20 mouse cellular contexts compared by ENCODE assay signal in genomic region chr9:119923462-119923861, GRCm38 (mm10). TPM values are rescaled to one million over a fixed set of nuclear protein-coding genes. Genes with fewer than 3 reads are reported as not detected.
"Had no signal": no experiment of that assay in that cellular context is flagged by ENCODE, and none has a peak within 500 bp of the region (broad histone marks: within the 10 kb centered on the region; RNA-seq: fewer than 3 reads in every experiment).

No protein-coding gene starts in this region.

- H3K27ac ChIP-seq: liver, embryonic 14.5 days; midbrain, embryonic 13.5 days; midbrain, embryonic 15.5 days; neural tube, embryonic 13.5 days; neural tube, embryonic 15.5 days had no signal

- DNase-seq: lung, adult 18-20 months; lung, embryonic 14.5 days; lung, postnatal 14 days; lung, postnatal 4 days; retina, postnatal 1 day; right cerebral cortex, adult 18-20 months; right cerebral cortex, postnatal 25 days; right cerebral cortex, postnatal 4 days; spleen, adult 18-20 months; thymus, adult 18-20 months; thymus, postnatal 25 days; thymus, postnatal 4 days had no signal

- H3K4me2 ChIP-seq: lung, embryonic 14.5 days; midbrain, embryonic 11.5 days; midbrain, embryonic 13.5 days; midbrain, embryonic 15.5 days; neural tube, embryonic 13.5 days; neural tube, embryonic 15.5 days had no signal

- H3K4me1 ChIP-seq: midbrain, embryonic 13.5 days; midbrain, embryonic 15.5 days; neural tube, embryonic 13.5 days; neural tube, embryonic 15.5 days had no signal

- ATAC-seq: midbrain, embryonic 13.5 days; midbrain, embryonic 15.5 days had no signal

- H3K9ac ChIP-seq: liver, embryonic 14.5 days; lung, embryonic 14.5 days; midbrain, embryonic 13.5 days; midbrain, embryonic 15.5 days; neural tube, embryonic 13.5 days; neural tube, embryonic 15.5 days had no signal

- H3K27me3 ChIP-seq: midbrain, embryonic 13.5 days; midbrain, embryonic 15.5 days; neural tube, embryonic 13.5 days; neural tube, embryonic 15.5 days had no signal

- H3K4me3 ChIP-seq: midbrain, embryonic 13.5 days; midbrain, embryonic 15.5 days; neural tube, embryonic 13.5 days; neural tube, embryonic 15.5 days had no signal

- H3K9me3 ChIP-seq: midbrain, embryonic 13.5 days; midbrain, embryonic 15.5 days; neural tube, embryonic 13.5 days; neural tube, embryonic 15.5 days had no signal

RNA-seq across cellular contexts. Expression of gene Ttc21a, which starts 13.9 kb away (rescaled TPM):
- total RNA-seq: monocyte, adult 5-6 weeks had no signal
- polyA plus RNA-seq: small intestine, adult 2 months had no signal
